ENCODE assay signal across 23 mouse cellular contexts in genomic region chr10:17566975-17567374, GRCm38 (mm10).
DNase-seq lines count a peak whose midpoint lies in the region; ATAC-seq and TF ChIP-seq lines count a peak whose summit lies in the region.
"Had no signal": no experiment of that assay in that cellular context is flagged by ENCODE, and none has a peak within 500 bp of the region (broad histone marks: within the 10 kb centered on the region; RNA-seq: fewer than 3 reads in every experiment).

No protein-coding gene starts in this region.

- no peak for TF ChIP-seq CTCF in lung, adult 2 months (IDR thresholded peaks at IDR 0.05; ENCODE audit: insufficient read depth, low read length)

- no peak for TF ChIP-seq POLR2A in lung, adult 2 months (IDR thresholded peaks at IDR 0.05; ENCODE audit: borderline replicate concordance, extremely low read depth, low read depth, low read length)

- no peak for ATAC-seq in lung, embryonic 15.5 days (ENCODE audit: borderline replicate concordance, extremely low read depth, low FRiP score, low TSS enrichment)
- ATAC-seq in midbrain, embryonic 16.5 days = no peak
- no peak for ATAC-seq in erythroblast, adult 5-6 weeks (replicated peaks; ENCODE audit: low FRiP score, poor library complexity, severe bottlenecking)
- ATAC-seq in heart, embryonic 12.5 days (ENCODE audit: insufficient number of reproducible peaks, low FRiP score) = no peak

- WGBS in lung, embryonic 15.5 days = 70% methylated on average over 5 of the region's 5 CpGs
- 61% methylated on average over 5 of the region's 5 CpGs for WGBS in lung, adult 2 months
- 89% methylated on average over 5 of the region's 5 CpGs for WGBS in midbrain, embryonic 16.5 days
- WGBS in heart, embryonic 12.5 days = 73% methylated on average over 5 of the region's 5 CpGs

- H3K27me3 ChIP-seq in lung, embryonic 15.5 days = no peaks in the 10 kb centered on the region
- H3K27me3 ChIP-seq in midbrain, embryonic 16.5 days (ENCODE audit: control insufficient read depth, insufficient read depth, low read depth, low read length) = no peaks in the 10 kb centered on the region
- H3K27me3 ChIP-seq in heart, embryonic 12.5 days (replicated peaks) = no peaks in the 10 kb centered on the region
- H3K27me3 ChIP-seq: forebrain, embryonic 12.5 days; heart, embryonic 15.5 days; hindbrain, embryonic 13.5 days; midbrain, embryonic 12.5 days; stomach, embryonic 15.5 days had no signal

- H3K4me3 ChIP-seq in lung, embryonic 15.5 days = no peak overlapping the region
- no peak overlapping the region for H3K4me3 ChIP-seq in lung, adult 2 months (replicated peaks; ENCODE audit: extremely low read depth, low read depth, low read length)
- H3K4me3 ChIP-seq in midbrain, embryonic 16.5 days (ENCODE audit: low read depth, low read length) = no peak overlapping the region
- no peak overlapping the region for H3K4me3 ChIP-seq in heart, embryonic 12.5 days
- H3K4me3 ChIP-seq: forebrain, embryonic 12.5 days; heart, embryonic 15.5 days; hindbrain, embryonic 13.5 days; limb, embryonic 10.5 days; midbrain, embryonic 12.5 days; stomach, embryonic 15.5 days had no signal

- no peaks in the 10 kb centered on the region for H3K9me3 ChIP-seq in lung, embryonic 15.5 days
- no peaks in the 10 kb centered on the region for H3K9me3 ChIP-seq in midbrain, embryonic 16.5 days (replicated peaks; ENCODE audit: control insufficient read depth, low read length, poor library complexity, severe bottlenecking)
- no peaks in the 10 kb centered on the region for H3K9me3 ChIP-seq in heart, embryonic 12.5 days (replicated peaks)
- H3K9me3 ChIP-seq: forebrain, embryonic 12.5 days; heart, embryonic 15.5 days; hindbrain, embryonic 13.5 days; limb, embryonic 10.5 days; midbrain, embryonic 12.5 days; stomach, embryonic 15.5 days had no signal

- peaks cover 23% of the 10 kb centered on the region for H3K4me1 ChIP-seq in lung, embryonic 15.5 days
- peaks cover 8% of the 10 kb centered on the region; the same call in 1 of the 2 replicates for H3K4me1 ChIP-seq in lung, adult 2 months (ENCODE audit: control insufficient read depth, insufficient read depth, low read length)
- peaks cover 3% of the 10 kb centered on the region; the same call in 1 of the 2 replicates for H3K4me1 ChIP-seq in midbrain, embryonic 16.5 days (ENCODE audit: control insufficient read depth, insufficient read depth, low read length)
- peaks cover 11% of the 10 kb centered on the region for H3K4me1 ChIP-seq in heart, embryonic 12.5 days (replicated peaks)

- H3K36me3 ChIP-seq in lung, embryonic 15.5 days = no peaks in the 10 kb centered on the region
- H3K36me3 ChIP-seq in midbrain, embryonic 16.5 days (ENCODE audit: control insufficient read depth, insufficient read depth, low read length) = no peaks in the 10 kb centered on the region
- no peaks in the 10 kb centered on the region for H3K36me3 ChIP-seq in heart, embryonic 12.5 days
- H3K36me3 ChIP-seq: forebrain, embryonic 12.5 days; heart, embryonic 15.5 days; hindbrain, embryonic 13.5 days; limb, embryonic 10.5 days; midbrain, embryonic 12.5 days; stomach, embryonic 15.5 days had no signal

- peak overlapping the region; percentile 24; the same call in 1 of the 2 replicates for H3K27ac ChIP-seq in lung, embryonic 15.5 days
- no peak overlapping the region for H3K27ac ChIP-seq in midbrain, embryonic 16.5 days (ENCODE audit: low read length)
- H3K27ac ChIP-seq in heart, embryonic 12.5 days (ENCODE audit: poor library complexity, severe bottlenecking) = no peak overlapping the region
- H3K27ac ChIP-seq: forebrain, embryonic 12.5 days; heart, embryonic 15.5 days; hindbrain, embryonic 13.5 days; limb, embryonic 10.5 days; midbrain, embryonic 12.5 days; stomach, embryonic 15.5 days had no signal

- DNase-seq in lung, adult 2 months = no peak
- peak; percentile 15 for DNase-seq in T-cell, adult 2 months (ENCODE audit: low spot score)
- DNase-seq in lung, postnatal 14 days = peak; percentile 34
- DNase-seq: adrenal gland, postnatal 36 days; cerebellum, postnatal 10 days; heart, postnatal 36 days; kidney, adult 2 months; kidney, postnatal 10 days; liver; retina, postnatal 1 day; right cerebral cortex, postnatal 25 days; spleen, adult 18-20 months; thymus, postnatal 4 days had no signal

- H3K4me2 ChIP-seq in lung, embryonic 15.5 days = no peak overlapping the region
- H3K4me2 ChIP-seq in midbrain, embryonic 16.5 days (ENCODE audit: low read length) = no peak overlapping the region
- H3K4me2 ChIP-seq in heart, embryonic 12.5 days = no peak overlapping the region
- H3K4me2 ChIP-seq: forebrain, embryonic 12.5 days; heart, embryonic 15.5 days; hindbrain, embryonic 13.5 days; midbrain, embryonic 12.5 days; stomach, embryonic 15.5 days had no signal

- no peak overlapping the region for H3K9ac ChIP-seq in lung, embryonic 15.5 days
- no peak overlapping the region for H3K9ac ChIP-seq in midbrain, embryonic 16.5 days (ENCODE audit: low read depth, low read length)
- no peak overlapping the region for H3K9ac ChIP-seq in heart, embryonic 12.5 days
- H3K9ac ChIP-seq: forebrain, embryonic 12.5 days; heart, embryonic 15.5 days; hindbrain, embryonic 13.5 days; midbrain, embryonic 12.5 days; stomach, embryonic 15.5 days had no signal
